Mouse (Mus musculus): Measurements from ENCODE around the gene Stk39.

- TF ChIP-seq HCFC1 (IDR thresholded peaks at IDR 0.05; ENCODE audit: borderline replicate concordance, insufficient read depth, low read length) (no peak), MAFK (IDR thresholded peaks at IDR 0.05; ENCODE audit: insufficient read depth, low read depth, low read length) (no peak), CHD2 (IDR thresholded peaks at IDR 0.05; ENCODE audit: low read depth, low read length) (no peak), ZNF384 (IDR thresholded peaks at IDR 0.05; ENCODE audit: low read depth, low read length) (no peak), ZC3H11A (IDR thresholded peaks at IDR 0.05; ENCODE audit: borderline replicate concordance, low read depth, low read length) (no peak)
Measured at GRCm38 (mm10) chr2:68365504-68365903, 106.6 kb downstream of the Stk39 start.

Data from ES-E14 (cell line).